Mouse (Mus musculus) ES-E14 (cell line): ENCODE data around the gene Tgfbr2. TPM values are rescaled to one million over a fixed set of nuclear protein-coding genes. Genes with fewer than 3 reads are reported as not detected.

Experiments used
- DNase-seq: peaks from one replicate; pipeline ENCODE4 v3.0.0-alpha.2; 2013; ENCODE audit warnings: low read depth, low spot score
- H3K27ac ChIP-seq: 2 replicates; pipeline ENCODE4 v1.5.1; 2012; ENCODE audit warnings: low read depth, mild to moderate bottlenecking, low read length, moderate library complexity, mixed read lengths; ENCODE audit not compliant: poor library complexity, insufficient read depth, severe bottlenecking
- H3K36me3 ChIP-seq: 2 replicates; pipeline ENCODE4 v1.6.1; 2012; ENCODE audit warnings: mild to moderate bottlenecking, low read length, moderate library complexity, mixed read lengths; ENCODE audit not compliant: control insufficient read depth, poor library complexity, insufficient read depth, severe bottlenecking
- H3K4me1 ChIP-seq, 2 experiments: fragments of 150-350 bp in 1 of 2; sonication (generic) in 1 of 2; 2 replicates each; pipeline ENCODE4 v1.6.1; 2012; ENCODE audit warnings: low read length in 2 of 2, mild to moderate bottlenecking in 1 of 2, mixed read lengths in 1 of 2; ENCODE audit not compliant: control insufficient read depth in 2 of 2, insufficient read depth in 2 of 2, poor library complexity in 1 of 2
- H3K4me3 ChIP-seq, 2 experiments: fragments of 150-350 bp in 1 of 2; sonication (generic) in 1 of 2; 2 replicates each; pipeline ENCODE4 v1.5.1; 2012; ENCODE audit warnings: low read length in 2 of 2, low read depth in 1 of 2, mild to moderate bottlenecking in 1 of 2, mixed read lengths in 1 of 2; ENCODE audit not compliant: insufficient read depth in 1 of 2, poor library complexity in 1 of 2, severe bottlenecking in 1 of 2
- H3K9ac ChIP-seq: 2 replicates; pipeline ENCODE4 v1.6.1; 2012; ENCODE audit warnings: low read depth, mild to moderate bottlenecking, low read length, mixed read lengths; ENCODE audit not compliant: poor library complexity, insufficient read depth, severe bottlenecking
- H3K9me3 ChIP-seq: fragments of 150-350 bp; sonication (generic); 2 replicates; pipeline ENCODE4 v1.6.1; 2012; ENCODE audit warnings: low read depth, mild to moderate bottlenecking, low read length; ENCODE audit not compliant: control insufficient read depth, insufficient read depth
- CHD2 ChIP-seq: IDR thresholded peaks from 2 replicates; pipeline ENCODE4 v1.6.1; 2014; ENCODE audit warnings: mild to moderate bottlenecking, low read depth, low read length, inconsistent platforms
- HCFC1 ChIP-seq: IDR thresholded peaks from 2 replicates; pipeline ENCODE4 v1.6.1; 2012; ENCODE audit warnings: low read length, inconsistent platforms, borderline replicate concordance; ENCODE audit not compliant: insufficient read depth
- MAFK ChIP-seq: IDR thresholded peaks from 2 replicates; pipeline ENCODE4 v1.6.1; 2014; ENCODE audit warnings: mild to moderate bottlenecking, low read depth, low read length, inconsistent platforms; ENCODE audit not compliant: insufficient read depth
- ZC3H11A ChIP-seq: IDR thresholded peaks from 2 replicates; pipeline ENCODE4 v1.6.1; 2012; ENCODE audit warnings: low read depth, mild to moderate bottlenecking, inconsistent platforms, low read length, borderline replicate concordance
- ZNF384 ChIP-seq: IDR thresholded peaks from 2 replicates; pipeline ENCODE4 v1.6.1; 2012; ENCODE audit warnings: low read depth, low read length, inconsistent platforms
- in situ Hi-C, 2 experiments: fragments of 600-800 bp; cut with MboI; formaldehyde crosslinking; loops; one replicate each; pipeline ENCODE4 v1.15.1; 2025; ENCODE audit warnings: low sequenced_read_pairs in 2 of 2, inconsistent platforms in 1 of 2; ENCODE audit not compliant: unreplicated experiment in 2 of 2
- total RNA-seq: library from RNA; depleted of rRNA; stranded (reverse); fragments of 300-350 nt; gene quantifications from 2 replicates; pipeline ENCODE4 v1.2.3, GENCODE M21; 2012

The Tgfbr2 gene
- total RNA-seq, 1 experiment, result 5.1 TPM

DNA sequence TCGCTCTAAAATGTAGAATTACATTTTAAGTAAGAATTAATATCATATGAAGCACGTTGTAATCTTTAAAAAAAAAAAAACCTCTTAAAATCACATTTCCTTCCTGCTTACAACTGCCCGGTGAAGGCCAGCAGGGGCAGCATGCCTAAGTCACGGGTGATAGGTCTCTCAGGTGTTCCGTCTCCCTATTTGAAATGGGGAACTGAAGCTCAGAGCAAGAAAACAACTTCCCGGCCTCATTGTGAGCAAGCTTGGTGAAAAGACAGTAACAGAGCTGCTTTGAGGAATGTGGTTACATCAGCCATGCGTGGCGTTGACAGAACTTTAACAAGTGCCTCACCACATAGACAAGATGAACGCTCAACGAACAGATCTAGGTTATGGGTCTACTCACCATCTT, 41.5 kb upstream of the Tgfbr2 start:
- no peak for TF ChIP-seq MAFK
- no peak for TF ChIP-seq HCFC1
- TF ChIP-seq ZNF384, result no peak
- no peak for TF ChIP-seq ZC3H11A
- TF ChIP-seq CHD2, result no peak
- Histone ChIP-seq H3K27ac (no peak overlapping the region), H3K36me3 (no peaks in the 10 kb centered on the region), H3K4me3 (no peak overlapping the region), H3K9me3 (no peaks in the 10 kb centered on the region), H3K9ac (no peak overlapping the region), H3K4me1 (peaks cover 0 to 9% of the 10 kb centered on the region in 2 experiments; a peak in 2 of 4 replicates)
- in situ Hi-C loops, result no loop called here
- no peak for DNase-seq

GRCm38 (mm10) chr9:116214296-116214695, 39.1 kb upstream of the Tgfbr2 start:
- no peak overlapping the region for H3K9ac ChIP-seq
- in situ Hi-C loops, result no loop called here
- no peak for TF ChIP-seq HCFC1
- no peak for TF ChIP-seq CHD2
- no peak for TF ChIP-seq MAFK
- TF ChIP-seq ZNF384, result no peak
- no peak for TF ChIP-seq ZC3H11A
- H3K4me3 ChIP-seq, result no peak overlapping the region
- DNase-seq, result no peak
- H3K27ac ChIP-seq, result no peak overlapping the region
- H3K9me3 ChIP-seq, result no peaks in the 10 kb centered on the region
- H3K4me1 ChIP-seq, result peaks cover 0 to 9% of the 10 kb centered on the region in 2 experiments; a peak in 2 of 4 replicates
- H3K36me3 ChIP-seq, result no peaks in the 10 kb centered on the region

DNA sequence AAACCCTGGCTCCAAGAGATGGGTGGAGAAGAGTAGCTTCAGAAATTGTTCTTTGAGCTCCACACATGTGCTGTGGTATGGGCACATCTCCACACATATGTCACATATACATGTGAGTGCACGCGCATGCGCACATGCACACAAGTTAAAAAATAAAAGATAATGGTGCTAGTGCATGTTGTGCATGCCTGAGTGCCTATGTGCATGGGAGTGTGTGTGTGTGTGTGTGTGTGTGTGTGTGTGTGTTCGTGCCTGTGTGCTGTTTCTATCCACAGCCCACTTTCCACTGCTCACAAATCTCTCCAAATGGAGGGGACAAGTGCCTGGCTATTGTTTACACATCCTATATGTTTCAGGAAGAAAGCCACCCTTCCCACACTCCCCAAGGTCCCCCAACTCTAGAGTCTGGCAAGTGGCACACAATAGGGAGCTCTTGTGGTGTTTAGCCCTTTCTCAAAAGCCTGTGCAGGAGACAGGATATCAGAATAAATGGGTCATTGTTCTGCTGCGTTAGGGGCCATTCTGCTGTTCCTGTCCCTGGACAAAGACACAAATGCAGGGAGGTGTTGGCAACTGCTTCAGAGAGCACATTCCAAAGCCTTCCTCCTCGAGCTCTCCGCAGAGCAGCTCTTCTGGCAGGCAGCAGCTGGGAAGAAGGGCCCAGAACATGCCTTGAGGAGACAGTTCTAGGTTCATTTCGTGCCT, 37.9 kb upstream of the Tgfbr2 start:
- no peaks in the 10 kb centered on the region for H3K9me3 ChIP-seq
- no peaks in the 10 kb centered on the region for H3K36me3 ChIP-seq
- peaks cover 0 to 6% of the 10 kb centered on the region in 2 experiments; a peak in 2 of 4 replicates for H3K4me1 ChIP-seq
- in situ Hi-C loops, result no loop called here
- DNase-seq, result no peak
- no peak for TF ChIP-seq ZNF384
- TF ChIP-seq ZC3H11A, result no peak
- no peak for TF ChIP-seq MAFK
- no peak for TF ChIP-seq HCFC1
- no peak for TF ChIP-seq CHD2
- no peak overlapping the region for H3K4me3 ChIP-seq
- no peak overlapping the region for H3K9ac ChIP-seq
- H3K27ac ChIP-seq, result no peak overlapping the region

GRCm38 (mm10) chr9:116212069-116212468, 36.9 kb upstream of the Tgfbr2 start:
- no peak overlapping the region for H3K27ac ChIP-seq
- no peak for TF ChIP-seq HCFC1
- no peak for TF ChIP-seq MAFK
- TF ChIP-seq ZNF384, result no peak
- TF ChIP-seq CHD2, result no peak
- TF ChIP-seq ZC3H11A, result no peak
- in situ Hi-C loops, result no loop called here
- no peak overlapping the region for H3K9ac ChIP-seq
- H3K4me1 ChIP-seq, result peaks cover 0 to 7% of the 10 kb centered on the region in 2 experiments; a peak in 2 of 4 replicates
- H3K36me3 ChIP-seq, result no peaks in the 10 kb centered on the region
- H3K9me3 ChIP-seq, result no peaks in the 10 kb centered on the region
- no peak overlapping the region for H3K4me3 ChIP-seq
- DNase-seq, result no peak
